7 mouse cellular contexts compared by ENCODE assay signal in genomic region chr4:133814804-133815515, GRCm38 (mm10). TPM values are rescaled to one million over a fixed set of nuclear protein-coding genes. Genes with fewer than 3 reads are reported as not detected.
DNase-seq lines count a peak whose midpoint lies in the region; ATAC-seq lines count a peak whose summit lies in the region.

No protein-coding gene starts in this region.

- no peaks in the 10 kb centered on the region for H3K27me3 ChIP-seq in hindbrain, embryonic 14.5 days (ENCODE audit: control insufficient read depth, insufficient read depth, low read length)

- 6% methylated on average over 25 of the region's 25 CpGs for WGBS in hindbrain, embryonic 14.5 days

- peak overlapping the region; percentile 59 for H3K4me3 ChIP-seq in hindbrain, embryonic 14.5 days (replicated peaks; ENCODE audit: low read length)

- no peak for ATAC-seq in hindbrain, embryonic 14.5 days (ENCODE audit: low FRiP score)

- peak overlapping the region; percentile 78; the same call in 1 of the 2 replicates for H3K9ac ChIP-seq in hindbrain, embryonic 14.5 days

- H3K4me1 ChIP-seq in hindbrain, embryonic 14.5 days (replicated peaks; ENCODE audit: control insufficient read depth, insufficient read depth, low read length) = peaks cover 11% of the 10 kb centered on the region; the same call in 1 of the 2 replicates

- no peaks in the 10 kb centered on the region for H3K36me3 ChIP-seq in hindbrain, embryonic 14.5 days (replicated peaks; ENCODE audit: control insufficient read depth, insufficient read depth)

- peak overlapping the region; percentile 98 for H3K27ac ChIP-seq in hindbrain, embryonic 14.5 days

- H3K4me2 ChIP-seq in hindbrain, embryonic 14.5 days (replicated peaks) = peak overlapping the region; percentile 61

- DNase-seq in thymus, postnatal 0 days (ENCODE audit: low spot score) = peak; percentile 29
- no peak for DNase-seq in thymus, adult 18-20 months
- peak; percentile 53 for DNase-seq in embryo, embryonic 11 days
- DNase-seq in hindbrain, embryonic 14.5 days (ENCODE audit: low spot score) = no peak
- peak; percentile 89 for DNase-seq in lung, postnatal 36 days
- DNase-seq in layer of hippocampus, postnatal 14 days (ENCODE audit: low spot score in 2 of 2) = no peak
- no peak for DNase-seq in cerebellum, adult 18-20 months

- no peaks in the 10 kb centered on the region for H3K9me3 ChIP-seq in hindbrain, embryonic 14.5 days (ENCODE audit: control insufficient read depth, low read length)

RNA-seq across cellular contexts. Expression of gene Arid1a, which starts 58.4 kb away (rescaled TPM):
- polyA plus RNA-seq in thymus, postnatal 0 days (2015; fragmentation: Nextera tagmentation; extraction: Ambion mirVana) = 25.3 and 36.5 TPM in 2 replicates
- 35.5 and 37.8 TPM in 2 replicates for polyA plus RNA-seq in hindbrain, embryonic 14.5 days (2014; fragmentation: Nextera tagmentation; extraction: Ambion mirVana)
- 10 to 100 TPM; 75.3 to 76.5 TPM for total RNA-seq in layer of hippocampus, postnatal 14 days (2021)

Comparison
In these comparisons a context has a peak if more than half of its experiments do, and no peak if none do; other contexts are left out.
1. DNase-seq: peak in thymus, postnatal 0 days (single experiment), embryo, embryonic 11 days (single experiment) and lung, postnatal 36 days (single experiment); none in thymus, adult 18-20 months (0 of 2), hindbrain, embryonic 14.5 days (single experiment), layer of hippocampus, postnatal 14 days (0 of 2) and cerebellum, adult 18-20 months (0 of 2).